8 mouse cellular contexts compared by ENCODE assay signal in the genomic region with DNA sequence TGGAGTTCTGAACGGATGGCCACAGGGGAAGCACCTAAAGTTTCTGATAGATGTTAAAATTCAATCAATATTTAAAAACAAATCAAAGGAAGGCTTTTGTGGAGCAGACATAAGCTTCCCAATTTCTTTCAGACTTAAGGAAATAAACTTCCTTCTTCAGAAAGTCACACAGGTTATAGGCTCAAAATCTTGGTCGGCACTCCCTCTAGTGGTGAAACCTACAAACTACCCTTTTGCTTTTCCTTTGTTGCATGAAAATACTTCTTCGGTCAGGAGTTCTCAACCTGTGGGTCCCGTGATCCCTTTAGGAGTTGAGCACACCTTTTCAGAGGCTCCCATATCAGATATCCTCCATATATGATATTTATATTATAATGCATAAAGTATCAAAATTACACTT.
A peak's percentile ranks its signal among the peaks of the same experiment; 100 is the strongest.
DNase-seq lines count a peak whose midpoint lies in the region; ATAC-seq and TF ChIP-seq lines count a peak whose summit lies in the region.

No protein-coding gene starts in this region.

- H3K27me3 ChIP-seq in hindbrain, embryonic 11.5 days (ENCODE audit: control insufficient read depth, insufficient read depth, low read length), result no peaks in the 10 kb centered on the region
- no peaks in the 10 kb centered on the region for H3K27me3 ChIP-seq in hindbrain, embryonic 12.5 days
- no peaks in the 10 kb centered on the region for H3K27me3 ChIP-seq in CH12.LX (replicated peaks)
- no peaks in the 10 kb centered on the region for H3K27me3 ChIP-seq in embryonic facial prominence, embryonic 14.5 days (replicated peaks; ENCODE audit: control insufficient read depth, insufficient read depth, low read length)
- H3K27me3 ChIP-seq in kidney, postnatal 0 days (ENCODE audit: insufficient read depth, low read length), result no peaks in the 10 kb centered on the region
- H3K27me3 ChIP-seq in midbrain, embryonic 14.5 days (ENCODE audit: control insufficient read depth, insufficient read depth, low read length), result no peaks in the 10 kb centered on the region

- H3K9ac ChIP-seq in hindbrain, embryonic 11.5 days (ENCODE audit: low read depth, low read length), result no peak overlapping the region
- no peak overlapping the region for H3K9ac ChIP-seq in hindbrain, embryonic 12.5 days
- no peak overlapping the region for H3K9ac ChIP-seq in CH12.LX (ENCODE audit: insufficient read depth, low read depth)
- H3K9ac ChIP-seq in embryonic facial prominence, embryonic 14.5 days (ENCODE audit: low read depth, low read length), result no peak overlapping the region
- no peak overlapping the region for H3K9ac ChIP-seq in kidney, postnatal 0 days (ENCODE audit: low read depth, low read length)
- no peak overlapping the region for H3K9ac ChIP-seq in midbrain, embryonic 14.5 days (replicated peaks; ENCODE audit: low read length)

- no peaks in the 10 kb centered on the region for H3K9me3 ChIP-seq in hindbrain, embryonic 11.5 days (ENCODE audit: control insufficient read depth, low read length)
- H3K9me3 ChIP-seq in hindbrain, embryonic 12.5 days (replicated peaks), result no peaks in the 10 kb centered on the region
- no peaks in the 10 kb centered on the region for H3K9me3 ChIP-seq in CH12.LX (replicated peaks; ENCODE audit: low read length)
- no peaks in the 10 kb centered on the region for H3K9me3 ChIP-seq in embryonic facial prominence, embryonic 14.5 days (ENCODE audit: control insufficient read depth, low read length)
- H3K9me3 ChIP-seq in kidney, postnatal 0 days (replicated peaks; ENCODE audit: low read length), result no peaks in the 10 kb centered on the region
- H3K9me3 ChIP-seq in midbrain, embryonic 14.5 days (ENCODE audit: control insufficient read depth, low read length), result no peaks in the 10 kb centered on the region

- no peaks in the 10 kb centered on the region for H3K4me1 ChIP-seq in hindbrain, embryonic 11.5 days (replicated peaks; ENCODE audit: control insufficient read depth, insufficient read depth, low read length)
- H3K4me1 ChIP-seq in hindbrain, embryonic 12.5 days, result no peaks in the 10 kb centered on the region
- no peaks in the 10 kb centered on the region for H3K4me1 ChIP-seq in CH12.LX (ENCODE audit: control insufficient read depth in 1 of 2, insufficient read depth in 2 of 2)
- H3K4me1 ChIP-seq in embryonic facial prominence, embryonic 14.5 days (ENCODE audit: control insufficient read depth, insufficient read depth, low read length), result no peaks in the 10 kb centered on the region
- no peaks in the 10 kb centered on the region for H3K4me1 ChIP-seq in kidney, postnatal 0 days (replicated peaks; ENCODE audit: insufficient read depth, low read length)
- no peaks in the 10 kb centered on the region for H3K4me1 ChIP-seq in midbrain, embryonic 14.5 days (ENCODE audit: control insufficient read depth, insufficient read depth, low read length)

- dilution Hi-C loops in CH12.LX (cut with MboI; ENCODE audit: extremely low pct_ligation_motif_present, extremely low pct_unique_long_range_greater_than_20kb, low sequenced_read_pairs), result no loop called here

- peak; percentile 68 for TF ChIP-seq RAD21 in CH12.LX (IDR thresholded peaks at IDR 0.05; ENCODE audit: low read depth, low read length)

- no peaks in the 10 kb centered on the region for H3K36me3 ChIP-seq in hindbrain, embryonic 11.5 days (ENCODE audit: control insufficient read depth, insufficient read depth, low read length)
- H3K36me3 ChIP-seq in hindbrain, embryonic 12.5 days, result no peaks in the 10 kb centered on the region
- H3K36me3 ChIP-seq in CH12.LX (replicated peaks in 1 of 2; ENCODE audit: control insufficient read depth in 1 of 2, insufficient read depth in 1 of 2, low read length in 1 of 2), result no peaks in the 10 kb centered on the region
- no peaks in the 10 kb centered on the region for H3K36me3 ChIP-seq in embryonic facial prominence, embryonic 14.5 days (ENCODE audit: control insufficient read depth, insufficient read depth, low read length)
- H3K36me3 ChIP-seq in kidney, postnatal 0 days (ENCODE audit: insufficient read depth, low read length), result no peaks in the 10 kb centered on the region
- no peaks in the 10 kb centered on the region for H3K36me3 ChIP-seq in midbrain, embryonic 14.5 days (ENCODE audit: control insufficient read depth, insufficient read depth, low read length)

- TF ChIP-seq CTCF in CH12.LX (conservative IDR thresholded peaks at IDR 0.05 in 1 of 2, IDR thresholded peaks at IDR 0.05 in 1 of 2; ENCODE audit: low read depth in 2 of 2, low read length in 2 of 2), result peak; percentile 56 to 77
- TF ChIP-seq CTCF in kidney, postnatal 0 days (IDR thresholded peaks at IDR 0.05; ENCODE audit: low read depth), result peak; percentile 81

- H3K27ac ChIP-seq in hindbrain, embryonic 11.5 days (ENCODE audit: low read depth, low read length), result no peak overlapping the region
- H3K27ac ChIP-seq in hindbrain, embryonic 12.5 days, result no peak overlapping the region
- H3K27ac ChIP-seq in CH12.LX (ENCODE audit: insufficient read depth, low read depth), result no peak overlapping the region
- no peak overlapping the region for H3K27ac ChIP-seq in embryonic facial prominence, embryonic 14.5 days (replicated peaks; ENCODE audit: low read depth, low read length)
- H3K27ac ChIP-seq in kidney, postnatal 0 days, result no peak overlapping the region
- no peak overlapping the region for H3K27ac ChIP-seq in midbrain, embryonic 14.5 days (replicated peaks; ENCODE audit: low read depth, low read length)

- 36% methylated on average over 4 of the region's 4 CpGs for WGBS in hindbrain, embryonic 11.5 days
- 36% methylated on average over 4 of the region's 4 CpGs for WGBS in hindbrain, embryonic 12.5 days
- 27% methylated on average over 4 of the region's 4 CpGs for WGBS in embryonic facial prominence, embryonic 14.5 days
- WGBS in kidney, postnatal 0 days, result 22% methylated on average over 4 of the region's 4 CpGs
- WGBS in midbrain, embryonic 14.5 days, result 40% methylated on average over 4 of the region's 4 CpGs

- H3K4me2 ChIP-seq in hindbrain, embryonic 11.5 days (replicated peaks; ENCODE audit: low read depth, low read length), result no peak overlapping the region
- no peak overlapping the region for H3K4me2 ChIP-seq in hindbrain, embryonic 12.5 days (replicated peaks)
- H3K4me2 ChIP-seq in CH12.LX (ENCODE audit: insufficient read depth, low read depth, poor library complexity, severe bottlenecking), result no peak overlapping the region
- no peak overlapping the region for H3K4me2 ChIP-seq in embryonic facial prominence, embryonic 14.5 days (ENCODE audit: low read depth, low read length)
- H3K4me2 ChIP-seq in kidney, postnatal 0 days (ENCODE audit: low read length), result no peak overlapping the region
- no peak overlapping the region for H3K4me2 ChIP-seq in midbrain, embryonic 14.5 days (ENCODE audit: low read length)

- H3K79me2 ChIP-seq in CH12.LX (replicated peaks; ENCODE audit: control insufficient read depth, extremely low read depth, insufficient read depth, poor library complexity, severe bottlenecking), result no peaks in the 10 kb centered on the region

- TF ChIP-seq EP300 in CH12.LX (IDR thresholded peaks at IDR 0.05; ENCODE audit: low read length), result no peak

- H3K4me3 ChIP-seq in hindbrain, embryonic 11.5 days (ENCODE audit: low read depth, low read length), result no peak overlapping the region
- H3K4me3 ChIP-seq in hindbrain, embryonic 12.5 days, result no peak overlapping the region
- no peak overlapping the region for H3K4me3 ChIP-seq in CH12.LX (replicated peaks in 1 of 3; ENCODE audit: low read depth in 2 of 3, low read length in 2 of 3, poor library complexity in 1 of 3)
- no peak overlapping the region for H3K4me3 ChIP-seq in embryonic facial prominence, embryonic 14.5 days (ENCODE audit: low read depth, low read length)
- H3K4me3 ChIP-seq in kidney, postnatal 0 days (replicated peaks; ENCODE audit: low read depth, low read length), result no peak overlapping the region
- no peak overlapping the region for H3K4me3 ChIP-seq in midbrain, embryonic 14.5 days (replicated peaks; ENCODE audit: low read depth, low read length)

- TF ChIP-seq POLR2A in CH12.LX (IDR thresholded peaks at IDR 0.05; ENCODE audit: low read depth, low read length), result no peak

- DNase-seq in hindbrain, embryonic 11.5 days (ENCODE audit: low spot score), result peak; percentile 63
- DNase-seq in CH12.LX (ENCODE audit: extremely low read depth), result peak; percentile 55
- peak; percentile 17 for DNase-seq in adrenal gland, postnatal 14 days
- DNase-seq in embryonic facial prominence, embryonic 14.5 days (ENCODE audit: low spot score), result peak; percentile 30
- peak; percentile 64 for DNase-seq in kidney, postnatal 0 days (ENCODE audit: low spot score)
- peak; percentile 54 for DNase-seq in midbrain, embryonic 14.5 days
- DNase-seq in urinary bladder, postnatal 4 days (ENCODE audit: low spot score in 2 of 2), result no peak

- in situ Hi-C loops in CH12.LX (cut with MboI; ENCODE audit: low pct_ligation_motif_present, low pct_unique_long_range_greater_than_20kb, low sequenced_read_pairs), result loop anchor here (25.0 kb wide), 1 partner anchor 324 kb away; no protein-coding TSS in a partner anchor

- ATAC-seq in hindbrain, embryonic 11.5 days (ENCODE audit: low FRiP score), result peak; percentile 63; the same call in 1 of the 2 replicates
- no peak for ATAC-seq in hindbrain, embryonic 12.5 days (ENCODE audit: low FRiP score)
- no peak for ATAC-seq in embryonic facial prominence, embryonic 14.5 days (ENCODE audit: low read depth)
- peak; percentile 49; the same call in 1 of the 2 replicates for ATAC-seq in kidney, postnatal 0 days (replicated peaks; ENCODE audit: low FRiP score, low read depth)
- peak; percentile 40; the same call in 1 of the 2 replicates for ATAC-seq in midbrain, embryonic 14.5 days (ENCODE audit: low FRiP score, low TSS enrichment)

TF ChIP-seq in CH12.LX, 34 proteins besides CTCF, POLR2A, EP300 and RAD21:
- TF ChIP-seq USF1 (IDR thresholded peaks at IDR 0.05; ENCODE audit: low read depth, low read length) (no peak), SMC3 (IDR thresholded peaks at IDR 0.05; ENCODE audit: low read depth, low read length) (peak; percentile 40)
TF ChIP-seq in CH12.LX: peak in this region for 1.

Comparison
In these comparisons a context has a peak if more than half of its experiments do, and no peak if none do; other contexts are left out.
1. ATAC-seq: peak in hindbrain, embryonic 11.5 days (single experiment), kidney, postnatal 0 days (single experiment) and midbrain, embryonic 14.5 days (single experiment); none in hindbrain, embryonic 12.5 days (single experiment) and embryonic facial prominence, embryonic 14.5 days (single experiment).
2. DNase-seq: peak in hindbrain, embryonic 11.5 days (single experiment), CH12.LX (single experiment), adrenal gland, postnatal 14 days (single experiment), embryonic facial prominence, embryonic 14.5 days (single experiment), kidney, postnatal 0 days (single experiment) and midbrain, embryonic 14.5 days (single experiment); none in urinary bladder, postnatal 4 days (0 of 2).